Mouse (Mus musculus): ENCODE measurements at regions not wholly inside any gene's neighbourhood (a gene's known extent, or its start where the extent isn't known, plus 50 kb on each side); places are given as distances from the start of the nearest gene placed in this dataset.

DNA sequence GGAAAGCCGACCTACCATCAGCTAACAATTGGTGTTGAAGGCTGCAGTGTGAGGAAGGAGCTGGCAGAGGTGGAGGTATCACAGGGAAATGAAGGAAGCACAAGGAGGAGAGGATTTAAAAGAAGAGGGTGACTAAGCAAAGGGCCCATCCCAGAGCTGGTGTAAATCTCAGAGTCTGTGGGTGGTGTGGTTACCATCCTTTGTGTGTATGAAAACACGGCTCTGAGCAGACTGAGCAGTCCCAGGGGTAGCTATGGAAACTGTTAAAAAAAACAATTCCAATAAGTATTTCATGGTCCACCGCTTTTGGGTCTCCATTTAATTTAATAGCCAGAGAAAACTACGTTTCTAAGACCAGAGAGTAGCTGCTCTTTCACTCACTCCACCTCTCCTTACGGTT lies 123.3 kb downstream of the Gm11077 start:
- DNase-seq (ENCODE audit: low read depth, low spot score) = no peak

DNA sequence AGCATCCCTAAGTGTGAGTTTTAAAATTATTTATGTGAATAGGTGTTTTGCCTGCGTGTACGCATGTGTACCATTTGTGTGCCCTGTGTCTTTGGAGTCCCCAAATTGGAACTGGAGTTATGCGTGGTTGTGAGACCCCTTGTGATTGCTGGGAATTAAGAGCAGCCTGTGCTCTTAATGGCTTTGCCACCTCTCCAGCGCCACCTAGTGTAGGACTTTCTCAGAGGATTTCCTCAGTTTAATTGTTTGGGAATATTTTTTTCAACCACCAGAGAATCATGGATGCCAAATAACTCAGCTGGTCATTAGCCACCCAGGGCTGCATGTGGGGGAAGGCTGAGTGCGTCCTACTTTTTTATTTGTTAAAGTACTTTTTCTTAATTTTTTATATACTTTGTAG lies 124.4 kb downstream of the Gm11077 start:
- Histone ChIP-seq H3K4me1 (ENCODE audit: control insufficient read depth in 1 of 2, insufficient read depth in 2 of 2, low read length in 2 of 2) (no peaks in the 10 kb centered on the region), H3K9me3 (replicated peaks; ENCODE audit: insufficient read depth, low read length) (no peaks in the 10 kb centered on the region), H3K27ac (ENCODE audit: control insufficient read depth, low read depth, low read length) (no peak overlapping the region), H3K79me2 (ENCODE audit: control insufficient read depth, insufficient read depth, low read length, poor library complexity) (no peaks in the 10 kb centered on the region), H3K9ac (ENCODE audit: control insufficient read depth, low read depth, low read length, poor library complexity, severe bottlenecking) (no peak overlapping the region), H3K36me3 (ENCODE audit: control insufficient read depth in 1 of 2, insufficient read depth in 2 of 2, low read length in 2 of 2) (no peaks in the 10 kb centered on the region), H3K27me3 (ENCODE audit: control insufficient read depth in 1 of 2, insufficient read depth in 2 of 2, low read length in 2 of 2) (no peaks in the 10 kb centered on the region), H3K4me3 (ENCODE audit: control insufficient read depth in 1 of 2, insufficient read depth in 1 of 2, low read depth in 2 of 2, low read length in 2 of 2) (no peak overlapping the region)
- peak; percentile 5 for DNase-seq (ENCODE audit: low read depth, low spot score)
- TF ChIP-seq HCFC1 (IDR thresholded peaks at IDR 0.05; ENCODE audit: low read depth, low read length) (no peak), UBTF (IDR thresholded peaks at IDR 0.05; ENCODE audit: borderline replicate concordance, insufficient read depth, low read depth, low read length) (no peak), POLR2AphosphoS2 (IDR thresholded peaks at IDR 0.05; ENCODE audit: low read length) (no peak), GABPA (IDR thresholded peaks at IDR 0.05; ENCODE audit: low read depth, low read length) (no peak), USF2 (IDR thresholded peaks at IDR 0.05; ENCODE audit: borderline replicate concordance in 1 of 2, insufficient read depth in 1 of 2, low read depth in 1 of 2, low read length in 2 of 2) (no peak), POLR2A (IDR thresholded peaks at IDR 0.05; ENCODE audit: control insufficient read depth in 1 of 2, insufficient read depth in 1 of 2, low read depth in 1 of 2, low read length in 2 of 2, poor library complexity in 1 of 2) (no peak), TBP (IDR thresholded peaks at IDR 0.05; ENCODE audit: low read depth, low read length) (no peak), MXI1 (IDR thresholded peaks at IDR 0.05; ENCODE audit: low read depth, low read length) (no peak), JUND (IDR thresholded peaks at IDR 0.05; ENCODE audit: low read depth, low read length) (no peak)

More for the DNA sequence above, 123.3 kb downstream of the Gm11077 start:
- Histone ChIP-seq H3K9me3 (replicated peaks; ENCODE audit: insufficient read depth, low read length) (no peaks in the 10 kb centered on the region), H3K4me1 (ENCODE audit: control insufficient read depth in 1 of 2, insufficient read depth in 2 of 2, low read length in 2 of 2) (no peaks in the 10 kb centered on the region), H3K36me3 (ENCODE audit: control insufficient read depth in 1 of 2, insufficient read depth in 2 of 2, low read length in 2 of 2) (no peaks in the 10 kb centered on the region), H3K79me2 (ENCODE audit: control insufficient read depth, insufficient read depth, low read length, poor library complexity) (no peaks in the 10 kb centered on the region), H3K27ac (ENCODE audit: control insufficient read depth, low read depth, low read length) (no peak overlapping the region), H3K4me3 (ENCODE audit: control insufficient read depth in 1 of 2, insufficient read depth in 1 of 2, low read depth in 2 of 2, low read length in 2 of 2) (no peak overlapping the region), H3K27me3 (ENCODE audit: control insufficient read depth in 1 of 2, insufficient read depth in 2 of 2, low read length in 2 of 2) (no peaks in the 10 kb centered on the region), H3K9ac (ENCODE audit: control insufficient read depth, low read depth, low read length, poor library complexity, severe bottlenecking) (no peak overlapping the region)
- TF ChIP-seq ZKSCAN1 (IDR thresholded peaks at IDR 0.05; ENCODE audit: low read depth, low read length) (no peak), POLR2AphosphoS5 (IDR thresholded peaks at IDR 0.05; ENCODE audit: borderline replicate concordance, low read depth, low read length) (no peak), CHD2 (IDR thresholded peaks at IDR 0.05; ENCODE audit: low read length) (no peak), ELF1 (IDR thresholded peaks at IDR 0.05; ENCODE audit: low read depth, low read length) (no peak), USF2 (IDR thresholded peaks at IDR 0.05; ENCODE audit: borderline replicate concordance in 1 of 2, insufficient read depth in 1 of 2, low read depth in 1 of 2, low read length in 2 of 2) (no peak), USF1 (IDR thresholded peaks at IDR 0.05; ENCODE audit: low read depth, low read length) (no peak), BHLHE40 (IDR thresholded peaks at IDR 0.05; ENCODE audit: borderline replicate concordance, low read depth, low read length) (no peak), CHD1 (IDR thresholded peaks at IDR 0.05; ENCODE audit: low read depth, low read length) (no peak), SMC3 (IDR thresholded peaks at IDR 0.05; ENCODE audit: low read depth, low read length) (no peak), MEF2A (IDR thresholded peaks at IDR 0.05; ENCODE audit: extremely low read depth, insufficient replicate concordance, low read depth, low read length, poor library complexity, severe bottlenecking) (no peak), GATA1 (IDR thresholded peaks at IDR 0.05; ENCODE audit: low read depth, low read length) (no peak), RCOR1 (IDR thresholded peaks at IDR 0.05; ENCODE audit: low read depth, low read length) (no peak), EP300 (IDR thresholded peaks at IDR 0.05; ENCODE audit: low read depth in 1 of 2, low read length in 2 of 2) (no peak)

Data from MEL (cell line).